Mouse (Mus musculus) frontal cortex, postnatal 36 days (tissue): ENCODE results near the gene Gm7945.
A peak's percentile ranks its signal among the peaks of the same experiment; 100 is the strongest.
"Not testable (repeated sequence)": the region's sequence is repeated elsewhere in the genome, so short reads cannot be mapped to it uniquely, and the experiment has no call there.

Source experiments
- DNase-seq, 2 experiments: peaks; one replicate each; pipeline ENCODE4 v3.0.0; 2022; ENCODE audit warnings: low spot score in 2 of 2

Gene Gm7945

GRCm38 (mm10) chr14:41386279-41386678 is at the start of gene Gm7945:
TSS of gene Gm7945 (minus strand) at chr14:41386379.
- not testable (repeated sequence) for DNase-seq

GRCm38 (mm10) chr14:41425393-41426075 is 39.4 kb upstream of the Gm7945 start:
- peak in 1 of 2 experiments; percentile 10 for DNase-seq

GRCm38 (mm10) chr14:41424694-41425093 is 38.5 kb upstream of the Gm7945 start:
- not testable (repeated sequence) for DNase-seq

GRCm38 (mm10) chr14:41408181-41408580 is 22.0 kb upstream of the Gm7945 start, which contains the start of gene Gm6482:
TSS of gene Gm6482 (minus strand) at chr14:41408281.
- DNase-seq, result not testable (repeated sequence)

GRCm38 (mm10) chr14:41348309-41348708 is 37.9 kb downstream of the Gm7945 start, which contains the start of gene Gm5798:
TSS of gene Gm5798 (plus strand) at chr14:41348609.
- DNase-seq, result not testable (repeated sequence)
